Mouse (Mus musculus) embryo, embryonic 10.5 days (tissue): ENCODE results near the gene Kif1b.
"Not testable (repeated sequence)": the region's sequence is repeated elsewhere in the genome, so short reads cannot be mapped to it uniquely, and the experiment has no call there.

ENCODE experiments used
- DNase-seq: peaks from one replicate; pipeline ENCODE4 v3.0.0-alpha.2; 2015; ENCODE audit warnings: low spot score

The Kif1b gene

DNA sequence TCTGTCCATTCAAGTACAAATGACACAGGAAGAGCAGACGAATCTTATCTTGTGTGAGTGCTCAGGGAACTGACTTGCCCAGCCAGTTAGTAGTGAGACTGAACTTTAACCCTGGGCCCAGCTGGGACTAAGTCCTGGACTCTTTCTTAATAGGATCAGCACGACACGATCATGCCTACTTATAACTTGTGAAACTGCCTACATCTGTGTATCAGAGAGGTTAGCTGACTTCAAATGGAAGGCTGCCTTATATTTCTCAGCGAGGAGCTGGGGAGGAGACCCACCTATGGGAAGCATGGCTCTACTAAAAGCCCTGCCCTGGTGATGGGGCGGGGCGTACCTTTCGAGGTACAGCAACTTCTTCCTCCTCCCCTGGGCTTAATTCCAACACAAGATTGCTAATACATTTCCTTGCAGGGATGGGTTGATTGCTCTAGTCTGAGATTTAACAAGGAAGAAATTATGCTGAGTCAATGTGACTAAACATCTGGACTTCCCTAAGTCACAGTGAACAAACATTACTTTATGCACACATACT, 137.0 kb downstream of the Kif1b start:
- no peak for DNase-seq

DNA sequence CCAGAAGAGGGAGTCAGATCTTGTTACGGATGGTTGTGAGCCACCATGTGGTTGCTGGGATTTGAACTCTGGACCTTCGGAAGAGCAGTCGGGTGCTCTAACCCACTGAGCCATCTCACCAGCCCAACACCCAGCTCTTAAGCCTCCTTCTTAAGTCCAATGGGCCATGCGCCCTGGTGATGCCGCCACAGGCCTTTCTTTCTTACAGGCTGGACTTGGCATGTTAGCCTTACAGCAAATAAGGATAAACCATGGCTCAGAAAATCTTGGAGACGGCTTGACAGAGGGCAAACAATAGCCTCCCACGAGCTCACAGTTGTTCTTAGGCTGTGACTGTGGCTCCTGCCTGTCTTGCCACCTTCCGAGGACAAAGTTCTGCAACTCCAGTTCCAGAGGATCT, 137.6 kb downstream of the Kif1b start:
- not testable (repeated sequence) for DNase-seq

DNA sequence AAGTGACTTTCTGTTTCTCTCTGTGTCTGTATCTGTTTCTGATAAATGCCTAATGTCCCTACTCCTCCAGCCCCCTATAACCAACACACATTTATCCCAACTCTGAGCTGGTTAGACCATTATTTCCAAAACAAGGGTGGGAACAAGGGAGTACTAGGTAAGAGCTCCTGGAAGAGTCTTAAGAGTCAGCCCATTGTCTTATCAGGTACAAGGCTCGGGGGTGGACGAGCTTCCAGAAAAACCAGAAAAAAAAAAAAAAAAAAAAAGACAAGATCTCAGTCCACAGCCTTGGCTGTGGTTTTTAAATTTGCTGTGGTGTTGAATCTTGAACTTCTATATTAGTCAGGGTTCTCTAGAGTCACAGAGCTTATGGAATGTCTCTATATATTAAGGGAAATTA, 139.5 kb downstream of the Kif1b start:
- no peak for DNase-seq

DNA sequence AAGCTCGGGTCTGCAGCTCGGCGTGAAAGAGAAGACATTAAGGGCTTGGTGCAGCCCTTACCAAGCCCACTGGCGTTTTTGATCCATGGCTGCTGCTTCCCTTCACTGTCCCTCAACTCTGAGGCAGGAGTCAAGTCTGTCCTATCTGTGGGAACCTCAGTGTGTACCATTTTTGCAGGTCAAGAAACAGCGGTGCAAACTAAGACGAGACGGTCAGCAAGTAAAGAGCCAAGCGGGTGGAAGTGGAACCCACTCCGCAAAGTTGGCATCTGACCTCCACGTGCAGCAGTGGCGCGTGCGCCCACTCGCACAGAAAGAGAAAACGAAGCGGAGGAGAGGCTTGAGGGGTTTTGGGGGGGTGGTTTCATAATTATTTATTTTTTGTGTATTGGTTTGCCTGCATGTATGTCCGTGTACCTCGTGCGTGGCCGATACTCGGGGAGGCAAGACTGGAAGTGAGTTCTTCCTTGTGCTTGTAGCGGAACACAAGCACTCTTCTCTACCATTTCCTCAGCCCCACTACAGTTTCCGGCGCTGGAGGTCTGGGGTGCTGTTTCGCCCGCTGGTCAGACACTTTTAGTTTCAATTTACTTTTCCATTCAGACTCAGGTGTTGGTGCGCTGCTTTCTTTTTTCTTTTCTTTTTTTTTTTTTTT, 140.4 kb downstream of the Kif1b start:
- DNase-seq, result peak; percentile 50

DNA sequence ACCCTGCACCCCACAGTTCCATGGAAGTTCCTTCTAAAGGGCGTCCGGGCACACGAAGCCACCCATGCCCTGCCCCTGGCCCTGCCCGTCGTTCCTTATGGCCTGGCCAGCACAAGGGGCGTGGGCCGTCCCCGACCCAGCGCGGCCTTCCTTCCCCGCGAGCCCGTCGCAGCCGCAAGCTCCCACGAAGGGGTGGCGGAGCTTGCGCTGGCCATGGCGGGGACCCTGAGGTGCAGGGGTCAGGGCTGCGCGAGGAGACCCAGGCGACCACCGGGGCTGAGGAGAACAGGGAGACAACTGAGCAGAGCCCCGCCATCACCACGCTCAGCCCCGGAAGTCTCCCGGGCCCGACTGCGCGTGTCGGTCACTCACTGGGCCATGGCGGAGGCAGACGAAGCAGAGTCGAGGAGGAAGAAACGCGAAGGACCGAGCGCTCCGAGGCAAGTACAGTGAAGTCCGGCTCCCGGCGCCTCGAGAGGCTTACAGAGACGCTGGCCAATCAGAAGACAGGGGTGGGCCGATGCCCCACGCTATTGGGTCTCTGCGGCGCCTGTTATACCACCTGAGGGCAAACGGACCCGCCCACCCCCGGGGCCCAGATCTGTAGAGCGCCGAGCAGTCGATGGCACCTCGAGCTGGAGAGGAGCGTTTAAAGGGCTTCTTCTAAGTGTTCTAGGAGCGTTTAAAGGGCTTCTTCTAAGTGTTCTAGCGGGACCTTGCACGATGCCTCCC, 141.1 kb downstream of the Kif1b start, which contains the start of gene Pgd:
Gene Pgd, minus strand, starts transcription at position 557 of the 732 bp plus-strand sequence.
- peak; percentile 98 for DNase-seq

DNA sequence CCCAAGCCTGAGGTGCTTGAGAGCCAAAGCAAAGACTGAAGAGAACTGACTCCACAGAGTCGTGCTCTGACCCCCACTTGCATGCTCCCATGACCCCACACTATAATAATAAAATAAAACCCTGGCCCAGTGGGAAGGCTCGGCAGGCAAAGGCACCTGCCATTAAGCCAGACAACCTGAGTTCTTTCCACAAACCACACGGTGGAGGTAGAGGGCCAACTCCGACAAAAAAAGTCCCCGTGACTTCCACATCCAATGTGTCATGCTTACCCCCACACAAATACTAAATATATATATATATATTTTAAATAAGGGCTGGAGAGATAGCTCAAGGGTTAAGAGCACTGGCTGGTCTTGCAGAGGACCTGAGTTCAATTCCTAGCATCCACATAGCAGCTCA, 143.3 kb downstream of the Kif1b start:
- no peak for DNase-seq

DNA sequence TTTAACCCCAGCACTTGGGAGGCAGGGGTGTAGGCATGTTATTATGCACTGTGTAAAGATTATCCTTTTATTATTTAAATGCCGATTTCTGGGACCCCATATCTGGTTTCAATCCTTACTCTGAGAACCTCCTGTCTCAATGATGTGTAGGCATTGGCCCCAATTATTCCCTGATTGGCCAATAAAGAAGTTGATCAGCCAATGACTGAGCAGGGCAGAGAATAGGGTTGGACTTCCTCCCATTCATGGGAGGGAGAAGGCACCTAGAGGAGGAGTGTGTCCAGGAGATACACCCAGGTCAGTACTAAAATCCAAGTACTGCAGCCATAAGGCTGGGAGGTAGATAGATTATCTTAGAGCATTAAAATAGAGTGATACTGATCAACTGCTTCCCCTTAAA, 144.3 kb downstream of the Kif1b start:
- no peak for DNase-seq

DNA sequence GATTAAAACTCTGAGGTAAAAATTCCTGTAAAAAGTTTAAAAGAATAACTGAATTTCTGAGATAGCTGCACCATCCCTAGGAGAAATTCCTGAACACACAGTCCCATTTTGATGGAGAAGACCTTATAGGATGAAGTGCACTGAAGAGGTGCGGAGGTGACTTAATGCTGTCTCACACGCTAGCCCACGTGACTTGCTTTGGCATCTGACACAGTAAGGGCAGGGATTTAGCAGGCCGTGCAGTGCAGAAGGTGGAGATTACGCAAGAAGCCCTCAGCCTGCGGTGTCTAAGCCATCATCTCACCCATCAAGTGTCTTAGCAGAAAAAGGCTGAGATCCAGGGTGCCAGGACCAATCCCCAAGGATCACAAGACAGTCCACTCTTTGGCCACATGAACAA, 146.3 kb downstream of the Kif1b start:
- no peak for DNase-seq

DNA sequence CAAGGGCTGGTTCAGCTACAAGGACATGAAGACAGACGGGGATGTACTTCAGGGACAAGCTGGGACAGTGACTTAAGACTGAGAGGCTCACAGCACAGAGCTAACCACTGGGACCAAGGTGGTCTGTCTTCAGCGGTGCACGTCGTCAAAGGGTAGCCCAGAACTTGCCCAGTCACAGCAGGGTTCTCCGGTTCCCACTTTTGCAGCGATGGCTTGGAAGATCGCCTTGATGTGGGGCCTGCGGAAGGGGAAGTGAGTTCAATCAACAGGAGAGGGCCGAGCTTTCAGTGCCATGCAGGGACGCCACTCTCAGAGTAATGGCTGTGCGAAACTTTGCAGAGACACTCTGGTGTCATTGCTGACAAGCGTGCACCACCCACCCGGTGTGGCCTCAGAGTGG, 147.6 kb downstream of the Kif1b start:
- no peak for DNase-seq

DNA sequence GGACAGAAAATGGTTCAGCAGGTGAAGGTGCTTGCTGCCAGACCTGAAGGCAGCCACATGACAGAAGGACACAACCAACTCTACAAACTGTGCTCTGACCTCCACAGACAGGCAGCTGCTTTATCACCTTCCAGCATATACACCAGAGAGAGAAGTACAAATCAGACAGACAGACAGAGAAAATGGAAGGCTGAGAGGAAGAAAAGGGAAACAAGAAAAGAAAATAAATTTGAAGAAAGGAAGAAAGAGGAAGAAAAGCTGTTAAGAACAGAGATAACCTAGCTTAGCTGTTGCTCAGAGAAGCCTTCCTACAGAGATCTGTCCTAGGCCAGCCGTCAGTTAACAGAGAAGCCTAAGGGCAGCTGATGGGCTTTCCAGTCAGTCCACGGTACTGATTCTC, 148.3 kb downstream of the Kif1b start:
- DNase-seq, result no peak

DNA sequence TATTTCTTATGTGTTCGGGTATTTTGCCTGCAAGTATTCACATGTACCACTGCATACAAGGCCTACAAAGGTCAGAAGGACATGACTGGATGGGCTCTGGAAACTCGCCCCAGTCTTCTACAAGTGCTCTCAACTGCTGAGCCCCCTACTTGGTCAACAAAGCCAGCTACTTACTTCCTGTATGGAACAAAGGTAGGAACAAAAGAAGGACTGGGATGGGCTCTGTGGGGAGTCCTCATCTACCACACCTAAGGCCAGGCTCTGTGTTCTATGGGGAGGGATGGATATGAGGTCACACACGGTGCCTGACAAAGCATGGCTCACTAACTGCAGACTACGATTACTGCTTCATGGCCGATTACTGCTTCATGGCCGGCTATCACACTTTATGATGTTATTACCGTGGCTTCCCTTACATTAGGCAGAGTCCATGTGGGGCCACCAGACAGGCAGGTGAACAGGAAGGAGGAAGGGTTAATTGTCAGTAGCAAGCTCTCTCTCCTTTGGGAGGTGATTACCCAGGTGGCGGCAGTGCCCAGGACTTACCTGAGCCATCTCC, 150.0 kb downstream of the Kif1b start:
- DNase-seq, result no peak

DNA sequence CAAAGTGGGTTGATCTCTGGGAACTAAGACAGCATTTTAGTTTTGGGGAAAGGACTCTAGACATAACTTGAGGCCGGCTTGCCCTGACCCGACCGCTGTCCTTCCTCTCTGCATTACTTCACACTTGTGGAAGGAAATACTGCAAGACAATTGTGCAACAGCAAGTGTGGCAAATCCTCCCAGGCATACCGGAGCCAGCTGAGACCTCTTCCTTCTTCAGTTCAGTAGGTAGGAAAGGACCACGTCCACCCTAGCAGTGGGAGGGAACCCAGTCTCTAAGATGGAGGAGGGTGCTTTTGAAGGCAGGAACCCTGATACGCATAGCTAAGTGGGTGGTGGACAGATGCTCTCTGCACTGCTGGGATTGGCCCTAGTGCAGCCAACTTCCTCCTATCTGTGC, 151.8 kb downstream of the Kif1b start:
- DNase-seq, result no peak

DNA sequence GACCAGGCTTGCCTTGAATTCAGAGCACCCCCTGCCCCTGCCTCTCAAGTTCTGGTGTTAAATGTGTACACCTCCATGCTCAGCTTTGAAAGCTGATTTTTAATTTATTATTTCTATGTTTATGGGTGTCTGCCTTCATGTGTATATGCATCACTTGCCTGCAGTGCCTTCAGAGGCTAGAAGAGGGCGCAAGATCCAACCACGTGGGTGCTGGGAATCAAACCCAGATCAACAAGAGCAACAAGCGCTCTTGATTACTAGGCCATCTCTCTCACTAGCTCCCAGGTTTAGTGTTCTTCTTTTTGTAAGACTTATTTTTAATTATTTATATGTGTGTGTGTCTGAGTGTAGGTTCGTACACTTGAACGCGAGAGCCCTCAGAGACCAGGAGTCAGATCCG, 152.6 kb downstream of the Kif1b start:
- no peak for DNase-seq

DNA sequence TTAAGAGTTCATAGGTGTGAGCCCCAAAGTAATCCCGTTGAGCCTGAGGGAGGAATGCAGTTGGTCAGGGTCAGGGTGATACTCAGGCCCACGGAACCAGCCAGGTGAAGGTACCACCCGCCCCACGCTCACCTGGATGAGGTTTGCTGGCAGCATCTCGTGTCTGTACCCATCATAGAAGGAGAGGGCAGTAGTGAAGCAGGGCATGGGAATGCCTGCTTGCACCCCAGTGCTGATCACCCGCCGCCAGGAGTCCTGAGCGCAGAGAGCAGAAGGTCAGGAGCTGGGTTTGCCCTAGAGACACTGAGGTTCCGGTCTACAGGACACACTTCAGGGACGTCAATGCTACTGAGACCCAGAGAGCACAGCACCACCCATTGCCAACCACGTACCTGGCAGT, 156.8 kb downstream of the Kif1b start:
- DNase-seq, result no peak

DNA sequence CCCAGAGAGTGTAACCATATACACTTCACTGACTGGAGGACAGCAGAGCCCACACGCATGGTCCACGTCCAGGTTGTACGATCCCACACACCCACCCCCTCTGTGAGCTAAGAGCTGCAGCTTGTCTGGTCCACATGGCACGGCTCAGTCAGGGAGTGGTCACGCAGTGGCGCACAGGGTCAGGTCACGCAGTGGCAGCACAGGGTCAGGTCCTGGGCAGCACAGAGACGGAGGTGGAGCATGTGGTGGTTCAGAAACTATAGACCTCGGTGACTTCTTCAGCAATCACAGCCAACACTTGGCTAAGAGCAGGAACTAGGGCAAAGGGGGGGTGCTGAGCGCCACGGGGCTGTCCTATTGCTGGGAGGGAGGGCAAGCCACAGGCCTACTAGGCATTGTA, 157.2 kb downstream of the Kif1b start:
- DNase-seq, result no peak

DNA sequence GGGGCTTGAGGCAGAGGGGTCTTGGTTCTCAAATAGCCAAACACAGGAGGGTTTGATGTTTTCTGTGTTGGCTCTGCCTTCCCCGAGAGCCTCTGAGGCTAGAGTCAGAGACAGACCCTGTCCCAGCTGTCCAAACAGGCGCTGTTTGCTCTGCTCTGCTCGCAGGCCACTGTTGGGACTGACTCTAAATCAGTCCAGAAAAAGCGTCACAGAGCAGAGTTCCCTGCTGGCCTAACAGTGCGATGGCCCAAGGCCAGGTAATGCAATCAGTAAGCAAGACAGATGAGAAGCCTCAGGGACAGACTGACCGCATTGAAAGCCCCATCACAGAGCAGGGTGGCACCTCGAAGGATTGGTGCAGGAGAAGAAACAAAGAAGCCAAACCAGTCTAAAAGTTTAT, 157.9 kb downstream of the Kif1b start:
- peak; percentile 36 for DNase-seq

DNA sequence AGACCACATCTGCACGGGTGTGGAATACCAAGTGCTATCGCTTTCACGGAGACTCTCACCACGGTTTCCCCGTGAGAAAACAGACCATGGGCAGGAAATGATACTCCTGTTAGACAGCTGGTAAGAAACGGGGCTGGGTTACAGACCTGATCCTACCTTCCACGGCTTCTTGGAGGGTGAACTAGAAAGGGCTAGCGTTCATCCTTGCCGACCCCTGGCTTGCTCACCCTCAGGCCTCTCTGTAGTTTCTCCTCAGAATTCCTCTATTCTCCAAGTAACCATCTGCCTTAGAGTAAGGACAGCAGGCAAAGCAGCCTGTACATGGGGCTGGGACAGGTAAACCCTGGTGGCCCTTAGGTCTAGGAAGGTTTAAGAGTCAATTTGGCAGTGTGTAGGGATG, 158.3 kb downstream of the Kif1b start:
- DNase-seq, result no peak

DNA sequence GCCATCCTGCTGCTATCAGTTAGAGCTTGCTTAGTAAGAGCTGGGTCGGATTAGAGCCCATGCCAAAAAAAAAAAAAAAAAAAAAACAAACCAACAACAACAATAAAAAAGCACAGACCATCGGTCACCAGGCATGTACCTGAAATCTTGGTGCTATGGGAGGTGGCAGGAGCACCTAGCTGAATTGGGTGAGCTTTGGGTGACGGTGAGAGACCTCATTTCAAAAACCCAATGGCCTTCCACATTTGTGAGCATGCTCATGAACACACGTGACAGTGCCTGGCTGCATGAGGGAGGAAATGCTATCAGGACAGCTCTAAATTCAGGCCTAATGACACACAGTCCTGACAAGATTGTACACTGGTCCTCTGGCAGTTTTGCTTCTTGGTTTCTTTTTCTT, 159.4 kb downstream of the Kif1b start:
- no peak for DNase-seq

DNA sequence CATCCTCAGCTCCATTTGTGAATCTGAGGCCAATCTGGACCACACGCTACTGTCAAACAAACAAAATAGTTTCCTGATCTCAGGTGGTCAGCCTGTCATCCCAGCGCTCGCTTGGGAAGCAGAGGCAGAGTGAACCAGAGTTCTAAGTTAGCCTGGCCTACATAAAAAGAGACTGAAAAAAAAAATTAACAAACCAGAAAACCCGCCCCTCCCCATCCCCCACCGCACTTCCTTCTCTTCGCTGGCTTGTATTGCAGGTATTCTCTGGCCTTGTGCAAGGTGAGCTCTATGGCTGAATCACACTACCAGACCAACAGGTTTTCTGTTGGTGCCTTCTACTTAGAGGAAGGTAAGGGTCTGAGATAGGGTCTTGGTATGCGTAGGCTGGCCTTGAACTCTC, 160.0 kb downstream of the Kif1b start:
- DNase-seq, result no peak

DNA sequence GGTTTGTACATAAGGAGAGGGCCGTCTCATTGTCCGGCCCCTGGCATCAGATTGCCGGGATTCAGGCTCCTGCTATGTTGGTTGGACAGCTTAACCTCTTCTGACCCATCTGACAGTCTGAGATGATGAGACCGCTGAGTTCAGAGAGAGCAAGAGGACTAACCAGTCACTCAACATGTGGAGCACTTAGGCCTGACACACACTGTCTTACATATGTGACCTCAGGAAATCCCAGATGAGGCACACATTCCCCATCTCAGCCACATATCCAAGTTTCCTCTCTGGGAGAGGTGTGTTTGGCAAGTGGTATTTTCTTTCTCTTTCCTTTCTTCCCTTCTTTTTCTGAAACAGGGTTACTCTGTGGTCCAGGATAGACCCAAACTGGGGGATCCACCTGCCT, 162.3 kb downstream of the Kif1b start:
- no peak for DNase-seq

DNA sequence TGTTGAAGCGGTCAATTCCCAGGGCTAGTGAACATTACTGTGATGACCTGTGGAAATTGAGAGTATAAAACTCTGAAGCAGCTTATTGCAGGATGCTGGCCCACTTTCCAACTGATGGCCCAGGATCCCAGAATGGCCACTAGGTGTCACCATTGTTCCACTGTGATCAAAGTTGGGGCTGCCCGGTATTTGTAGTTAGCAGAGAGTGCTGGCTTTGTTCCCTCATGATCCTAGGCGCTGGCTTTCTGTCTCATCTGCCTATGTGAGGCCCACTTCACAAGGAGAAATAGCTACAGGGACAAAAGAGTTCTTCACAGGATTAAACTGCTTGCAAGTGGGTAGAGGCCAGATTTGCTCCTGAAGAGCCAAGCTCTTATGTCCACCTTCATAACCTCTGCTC, 163.0 kb downstream of the Kif1b start:
- peak; percentile 96 for DNase-seq

DNA sequence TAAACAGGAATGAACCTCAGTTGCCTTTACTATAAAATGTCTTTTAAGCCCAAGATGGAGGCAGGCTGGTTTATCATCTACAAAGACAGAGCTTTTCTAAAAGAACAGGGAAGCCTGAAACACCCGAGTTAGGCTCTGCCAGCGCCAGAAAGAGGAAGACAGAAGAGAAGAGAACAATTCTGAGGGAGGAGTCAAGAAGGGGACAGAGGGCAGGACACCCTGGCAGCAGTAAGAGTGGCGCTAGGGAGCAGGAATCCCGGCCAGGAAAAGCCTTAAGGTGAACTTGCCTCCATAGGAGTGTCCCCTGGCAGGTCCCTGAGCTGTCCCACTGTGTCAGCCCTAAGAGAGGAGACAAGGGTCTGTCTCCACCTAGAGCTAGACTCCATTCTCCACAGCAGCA, 163.9 kb downstream of the Kif1b start:
- DNase-seq, result no peak

DNA sequence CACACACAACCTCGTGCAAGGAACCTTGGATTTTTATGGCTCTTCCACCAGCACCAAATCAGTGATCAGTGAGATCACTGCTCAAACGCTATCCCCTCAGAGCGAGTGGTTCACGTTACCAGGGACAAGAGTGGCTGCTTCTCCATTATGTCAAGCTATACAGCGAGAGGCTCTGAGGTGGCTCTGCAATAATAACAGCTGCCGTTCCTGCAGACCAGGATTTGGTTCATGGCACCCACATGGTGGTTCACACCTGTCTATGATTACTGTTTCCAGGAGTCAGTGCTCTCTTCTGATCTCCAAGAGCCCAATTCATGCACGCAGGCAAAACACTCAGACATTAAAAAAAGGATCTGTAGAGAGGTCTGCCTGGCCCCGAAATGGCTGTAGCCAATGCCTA, 169.0 kb downstream of the Kif1b start:
- no peak for DNase-seq
